Mouse (Mus musculus) CD4-positive, CD25-positive, alpha-beta regulatory T cell, adult 4 months (primary cell): Measurements from ENCODE around the gene Wasf1. TPM values are rescaled to one million over a fixed set of nuclear protein-coding genes. Genes with fewer than 3 reads are reported as not detected.

Source experiments
- ATAC-seq: one replicate; pipeline ENCODE4 v1.8.0; 2017
- polyA plus RNA-seq, 2 experiments: library from polyadenylated mRNA; unstranded; fragments of 100-300 nt; shearing (Covaris generic); gene quantifications; one replicate each; pipeline ENCODE4 v1.2.1; 2017

Wasf1 gene
- polyA plus RNA-seq, 2 experiments from 2014 or later: 0.12 TPM; not detected in 1

GRCm38 (mm10) chr10:40983761-40984160, 100.5 kb downstream of the Wasf1 start:
- ATAC-seq: no peak

DNA sequence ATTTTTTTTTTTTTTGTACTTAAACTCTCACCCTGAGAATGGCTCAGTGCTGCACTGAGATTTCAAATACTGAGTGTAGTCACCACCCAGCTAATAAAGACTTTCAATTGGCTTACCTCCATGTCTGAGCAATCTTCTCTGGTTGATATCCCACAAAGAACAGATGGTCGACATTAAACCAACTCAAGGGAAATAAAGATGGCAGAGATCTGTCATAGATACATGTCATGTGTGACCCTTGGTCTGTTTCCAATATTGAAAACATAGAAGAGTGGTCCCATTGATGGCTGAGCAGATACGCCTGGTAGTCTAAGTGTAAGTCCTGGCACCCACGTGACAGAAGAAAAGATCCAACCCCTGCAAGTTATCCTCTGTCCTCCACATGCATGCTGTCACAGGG, 101.3 kb downstream of the Wasf1 start:
- ATAC-seq: no peak

DNA sequence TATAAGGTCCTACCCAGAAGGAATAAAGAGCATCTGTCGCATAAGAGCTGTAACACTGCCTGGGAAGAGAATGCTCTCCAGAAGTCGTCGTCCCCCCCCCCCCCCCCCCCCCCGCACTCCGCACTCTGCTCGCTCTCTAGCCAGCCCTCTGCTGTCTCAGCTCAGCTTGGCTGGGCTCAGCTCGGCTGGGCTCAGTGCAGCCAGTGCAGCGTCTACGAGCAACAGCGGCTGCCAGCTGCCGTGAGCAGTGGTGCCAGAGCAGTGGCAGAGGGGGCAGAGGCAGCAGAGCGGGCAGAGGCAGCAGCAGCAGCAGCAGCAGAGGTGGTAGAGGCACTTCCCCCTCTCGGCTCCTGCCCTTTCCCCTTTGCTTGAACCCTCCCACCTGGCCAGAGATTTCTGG, 102.1 kb downstream of the Wasf1 start:
- ATAC-seq: no peak

Other genes with a start within 250 kb of the Wasf1 start
- under 1 TPM in 1 of 2 experiments, not detected in 1; 0.22 TPM for gene Mettl24, start 200.2 kb upstream of the Wasf1 start, polyA plus RNA-seq
- gene Cdc40, start 164 bp upstream of the Wasf1 start, polyA plus RNA-seq: 10 to 100 TPM; 71.5 to 91.4 TPM
- gene Gpr6, start 188.8 kb downstream of the Wasf1 start, polyA plus RNA-seq: not detected